Mouse (Mus musculus) frontal cortex, postnatal 14 days (tissue): ENCODE results near the gene Fbxo34.

ENCODE experiments used
- DNase-seq, 2 experiments: peaks; one replicate each; pipeline ENCODE4 v3.0.0; 2022; ENCODE audit warnings: low spot score in 2 of 2

The Fbxo34 gene

DNA sequence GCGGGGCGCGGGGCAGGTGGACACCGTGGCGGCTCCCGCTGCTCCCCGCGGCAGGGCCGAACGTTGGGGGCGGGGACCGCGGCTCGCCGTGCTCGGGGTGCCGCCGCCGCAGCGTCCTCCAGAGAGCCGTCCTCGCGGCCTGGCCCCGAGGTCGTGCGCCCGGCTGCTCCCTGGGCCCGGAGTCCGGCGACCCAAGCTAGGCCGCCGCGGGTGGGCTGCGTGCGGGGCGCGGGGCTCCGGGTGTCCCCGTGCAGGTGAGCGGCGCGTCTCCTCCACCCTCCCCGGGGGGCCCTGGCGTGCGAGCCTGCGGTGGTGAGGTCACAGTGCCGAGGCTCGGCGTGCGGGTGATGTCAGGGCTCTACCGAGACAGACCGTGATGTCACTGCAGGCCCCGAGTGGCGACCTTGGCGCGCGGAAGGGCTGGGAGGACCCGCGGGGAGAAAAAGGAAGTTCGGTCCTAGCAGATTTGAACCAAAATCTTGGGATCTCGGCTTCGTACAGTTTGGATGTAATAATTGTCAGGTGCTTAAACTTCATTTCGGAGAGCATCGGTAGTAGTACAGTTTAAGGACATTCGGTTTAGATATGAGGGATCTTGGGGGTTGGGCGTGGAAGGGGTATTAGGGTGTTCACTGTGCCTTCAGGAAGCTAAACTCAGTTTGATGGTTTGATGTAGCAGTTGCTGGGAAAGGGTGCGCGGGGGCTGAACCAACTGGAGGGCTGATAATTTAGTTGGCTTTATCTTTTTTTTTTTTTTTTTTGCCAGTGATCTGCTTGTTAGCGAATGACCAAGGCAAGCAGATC, 22.7 kb downstream of the Fbxo34 start:
- peak; percentile 45 to 52 for DNase-seq

DNA sequence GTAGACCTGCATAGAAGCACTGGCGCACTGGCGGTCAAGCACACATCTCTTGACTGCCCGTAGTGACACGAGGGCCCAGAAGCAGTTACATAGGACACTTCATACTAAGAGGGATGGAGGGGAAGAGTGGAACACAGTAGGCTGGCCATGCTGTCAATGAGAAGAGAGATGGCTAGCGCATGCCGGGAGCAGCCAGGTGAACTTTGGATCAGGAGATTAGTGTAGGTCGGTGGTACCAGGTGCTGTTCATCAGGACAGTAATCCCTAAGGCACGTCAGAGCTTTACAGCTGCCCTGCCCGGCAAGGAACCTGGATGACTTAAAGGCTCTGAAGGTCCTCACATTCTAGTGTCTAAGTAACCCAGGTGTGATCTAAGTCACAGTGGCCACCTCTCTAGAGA, 23.7 kb downstream of the Fbxo34 start:
- no peak for DNase-seq

DNA sequence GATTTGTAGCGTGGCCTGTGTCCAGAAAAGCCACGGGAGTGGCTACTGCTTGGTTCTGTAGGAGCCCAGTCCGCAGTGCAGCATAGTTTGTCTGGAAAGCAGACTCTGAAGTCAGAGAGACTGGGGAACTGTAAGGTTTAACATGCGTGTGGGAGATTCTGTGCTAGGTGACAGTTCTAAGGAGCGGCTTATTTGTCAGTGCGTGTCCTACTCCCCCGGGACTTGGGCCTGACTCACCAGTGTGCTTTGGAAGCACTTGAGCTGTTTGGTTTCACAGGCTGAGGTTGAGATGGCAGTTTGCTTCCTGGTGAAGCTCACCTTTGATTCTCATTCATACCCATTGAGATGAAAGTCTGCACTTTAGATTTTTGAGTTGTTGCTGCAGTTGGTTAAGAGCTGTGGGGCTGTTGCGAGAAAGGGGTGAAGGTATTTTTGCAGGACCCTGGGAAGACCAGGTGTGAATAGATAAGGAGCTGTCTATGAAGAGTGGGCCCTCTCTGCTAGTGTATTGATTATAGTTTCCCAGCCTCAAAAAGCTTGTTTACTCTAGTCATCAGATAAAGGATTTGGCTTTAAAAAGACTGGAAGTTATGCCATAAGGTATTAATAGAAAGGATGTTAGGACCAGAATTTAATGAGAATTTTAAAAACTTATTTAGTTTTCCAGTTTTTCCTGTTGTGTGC, 24.5 kb downstream of the Fbxo34 start:
- peak in 1 of 2 experiments; percentile 14 for DNase-seq

DNA sequence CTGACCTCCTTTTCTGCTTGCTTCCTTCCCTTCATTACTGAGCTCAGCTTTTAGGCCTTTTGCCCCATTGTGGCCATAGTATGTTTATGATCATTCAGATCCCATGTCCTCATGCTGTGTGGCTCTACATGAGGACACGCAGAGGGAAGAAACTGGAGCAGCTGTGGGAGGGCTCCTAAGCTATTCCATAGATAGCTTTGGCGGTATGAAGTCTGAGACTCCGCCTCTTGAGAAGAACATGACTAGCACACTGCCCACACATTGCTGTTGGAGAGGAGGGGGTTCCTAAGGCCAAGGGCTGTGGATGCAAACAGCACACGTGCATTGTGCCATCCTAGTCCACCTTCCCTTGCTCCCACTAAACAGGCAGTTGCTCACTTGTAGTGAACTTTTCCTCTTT, 26.0 kb downstream of the Fbxo34 start:
- no peak for DNase-seq

DNA sequence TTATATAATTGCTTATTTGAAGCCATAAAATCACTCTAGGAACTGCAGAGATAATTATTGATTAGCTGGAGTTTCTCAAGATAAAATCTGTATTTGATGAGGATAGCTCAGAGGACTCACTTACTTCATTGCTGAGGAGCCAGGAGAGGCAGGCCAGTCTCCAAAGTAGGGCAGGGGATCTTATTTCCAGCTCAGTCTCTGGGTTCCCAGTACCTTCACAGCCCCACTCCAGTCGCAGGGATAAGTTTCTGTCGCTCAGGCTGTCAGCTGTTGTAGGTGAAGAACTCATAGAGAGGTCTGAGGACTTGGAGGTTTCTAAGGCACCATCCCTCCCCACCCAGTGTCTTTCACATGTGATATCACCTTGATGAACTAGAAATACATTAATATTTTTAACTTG, 27.5 kb downstream of the Fbxo34 start:
- no peak for DNase-seq

DNA sequence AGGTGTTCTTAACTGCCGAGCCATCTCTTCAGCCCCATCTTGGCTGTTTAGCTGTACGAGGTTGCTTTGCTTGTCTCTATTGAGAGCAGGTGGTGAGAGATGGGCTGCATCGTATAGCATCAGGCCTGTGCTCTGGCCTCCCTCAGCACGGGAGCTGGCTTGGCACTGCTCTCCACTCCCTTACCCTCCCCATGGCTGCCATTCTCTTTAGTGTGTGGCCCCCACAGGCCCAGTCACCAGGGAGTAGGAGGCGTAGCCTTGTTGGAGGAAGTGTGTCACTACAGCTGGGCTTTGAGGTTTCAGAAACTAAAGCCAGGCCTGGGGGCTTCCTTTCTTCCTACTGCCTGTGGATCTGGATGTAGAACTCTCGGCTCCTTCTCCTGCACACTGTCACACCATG, 32.0 kb downstream of the Fbxo34 start:
- no peak for DNase-seq

DNA sequence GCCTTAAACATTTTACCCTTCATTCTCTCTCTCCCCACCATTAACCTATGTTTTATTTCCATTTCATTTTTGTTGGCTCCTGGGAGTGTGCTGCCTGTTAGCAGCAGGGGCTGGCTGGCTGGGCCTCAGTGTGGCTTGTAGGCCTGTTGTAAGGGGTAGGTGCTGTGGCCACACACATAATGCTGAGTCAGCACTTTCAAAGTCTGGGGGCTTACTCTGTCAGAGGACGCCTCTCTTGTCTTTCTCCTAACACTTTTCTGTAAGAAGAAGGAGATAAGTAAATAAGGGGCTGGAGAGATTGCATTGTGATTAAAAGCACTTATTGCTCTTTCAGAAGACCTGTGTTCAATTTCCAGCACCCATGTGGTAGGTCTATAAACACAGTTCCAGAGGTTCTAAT, 32.9 kb downstream of the Fbxo34 start:
- DNase-seq = no peak

DNA sequence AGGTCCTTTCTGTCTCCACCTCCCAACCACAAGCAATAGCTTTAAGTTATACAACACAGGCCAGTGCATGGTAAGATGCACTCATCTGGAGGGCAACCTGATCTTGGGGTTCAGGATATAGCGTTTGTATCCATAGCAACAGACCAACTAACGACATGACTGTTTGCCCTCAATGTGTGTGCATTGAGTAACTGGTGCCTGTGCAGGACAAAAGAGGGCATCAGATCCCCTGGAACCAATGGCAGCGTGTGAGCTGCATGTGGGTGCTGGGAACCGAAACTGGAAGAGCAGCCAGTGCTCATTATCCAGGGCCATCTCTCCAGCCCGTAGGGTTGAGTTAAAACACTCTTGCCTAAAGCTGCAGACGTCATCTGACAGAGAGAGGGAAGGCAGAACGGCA, 38.5 kb downstream of the Fbxo34 start:
- no peak for DNase-seq

DNA sequence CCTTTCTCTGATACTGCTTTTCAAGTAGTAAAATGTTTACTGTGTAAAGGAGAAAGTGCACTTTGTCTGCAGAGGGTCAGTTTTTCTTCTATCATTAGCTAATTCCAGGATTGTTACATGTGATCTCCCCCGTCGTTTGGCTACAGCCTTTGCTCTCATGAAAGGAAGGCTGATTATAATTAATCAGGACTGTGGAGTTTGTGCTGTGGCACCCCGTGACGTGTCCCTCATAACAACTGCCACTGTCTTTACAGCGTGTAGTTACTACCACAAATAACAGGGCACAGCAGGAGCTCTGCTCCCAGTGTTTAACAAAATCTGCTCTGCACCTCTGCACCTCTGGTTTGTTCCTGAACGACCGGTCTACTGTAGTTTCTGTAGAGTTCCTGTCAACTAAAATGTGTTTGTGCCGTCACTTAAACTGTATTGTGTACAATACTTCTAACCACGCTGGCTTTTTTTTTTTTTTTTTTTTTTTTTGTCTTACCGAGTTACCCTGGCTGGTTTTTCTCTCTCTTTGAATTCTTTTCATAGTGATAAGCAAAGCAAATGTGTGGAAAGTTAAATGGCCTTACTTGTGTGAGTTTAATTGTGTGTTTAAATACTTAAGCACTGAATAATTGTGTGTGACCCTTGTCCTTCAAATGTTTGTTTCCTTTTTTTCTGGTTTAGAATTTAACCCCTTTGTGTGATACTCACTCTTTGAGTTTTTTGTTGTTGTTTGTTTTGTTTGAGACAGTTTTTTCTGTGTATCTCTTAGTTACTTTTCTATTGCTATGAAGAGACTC, 39.3 kb downstream of the Fbxo34 start:
- DNase-seq = no peak

DNA sequence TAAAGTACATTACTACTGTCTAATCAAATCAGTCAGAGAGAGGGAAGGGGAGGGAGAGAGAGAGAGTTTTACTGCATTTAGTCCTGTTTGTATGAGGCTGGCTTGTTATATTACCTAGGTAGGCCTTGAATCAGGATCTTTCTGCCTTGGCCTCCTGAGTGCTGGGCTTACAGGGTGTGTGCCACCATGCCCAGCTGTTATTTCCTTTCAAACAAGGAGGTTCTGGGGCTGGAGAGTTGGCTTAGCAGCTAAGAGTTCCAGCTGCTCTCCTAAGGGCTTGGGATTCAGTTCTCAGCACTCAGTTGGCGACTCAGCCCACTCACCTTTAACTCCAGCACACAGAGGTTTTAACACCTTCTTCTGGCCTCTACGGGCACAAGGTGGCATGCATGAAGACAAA, 40.5 kb downstream of the Fbxo34 start:
- no peak for DNase-seq

DNA sequence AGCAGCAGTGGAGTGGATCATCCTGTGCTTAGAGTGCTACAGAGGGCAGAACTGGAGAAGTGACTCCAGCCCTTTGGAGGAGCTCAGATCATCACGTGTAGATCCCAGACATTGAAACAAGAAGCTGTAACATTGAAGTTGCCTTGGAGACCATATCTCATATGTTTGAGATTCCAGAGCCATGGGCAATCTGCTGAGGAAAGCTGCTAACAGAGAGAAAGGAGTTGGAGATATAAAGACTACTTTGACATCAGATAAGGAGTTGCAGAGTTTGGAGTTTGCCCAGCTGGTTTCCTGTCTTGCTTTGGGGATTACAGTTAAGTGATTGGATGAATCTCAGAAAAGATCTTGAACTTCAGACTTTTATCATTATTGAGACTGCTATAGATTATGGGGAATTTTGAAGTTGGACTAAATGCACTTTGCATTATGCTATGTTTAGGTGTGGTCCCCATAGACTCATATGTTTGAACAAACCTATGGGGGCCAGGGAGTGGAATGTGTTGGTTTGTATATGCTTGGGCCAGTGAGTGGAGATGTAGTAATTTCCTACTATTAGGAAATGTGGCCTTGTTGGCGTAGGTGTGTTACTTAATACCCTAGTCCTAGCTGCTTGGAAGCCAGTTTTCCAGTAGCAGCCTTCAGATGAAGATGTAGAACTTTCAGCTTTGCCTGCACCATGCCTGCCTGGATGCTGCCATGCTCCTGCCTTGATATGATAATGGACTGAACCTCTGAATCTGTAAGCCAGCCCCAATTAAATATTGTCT, 43.6 kb downstream of the Fbxo34 start:
- DNase-seq = no peak

DNA sequence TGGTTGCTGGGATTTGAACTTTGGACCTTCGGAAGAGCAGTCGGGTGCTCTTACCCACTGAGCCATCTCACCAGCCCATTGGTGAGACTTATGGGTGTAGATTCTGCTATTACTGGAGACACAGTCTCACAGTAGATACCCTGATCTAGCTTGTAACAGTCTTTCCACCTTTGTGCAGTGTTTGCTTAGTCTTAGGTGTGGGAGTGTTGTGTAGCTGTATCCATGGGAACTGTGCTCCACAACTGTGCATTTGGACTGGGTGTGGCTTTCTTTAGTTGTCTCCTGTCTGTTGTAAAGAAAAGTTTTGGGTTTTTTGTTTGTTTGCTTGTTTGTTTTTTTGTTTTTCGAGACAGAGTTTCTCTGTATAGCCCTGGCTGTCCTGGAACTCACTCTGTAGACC, 45.7 kb downstream of the Fbxo34 start:
- DNase-seq = no peak

DNA sequence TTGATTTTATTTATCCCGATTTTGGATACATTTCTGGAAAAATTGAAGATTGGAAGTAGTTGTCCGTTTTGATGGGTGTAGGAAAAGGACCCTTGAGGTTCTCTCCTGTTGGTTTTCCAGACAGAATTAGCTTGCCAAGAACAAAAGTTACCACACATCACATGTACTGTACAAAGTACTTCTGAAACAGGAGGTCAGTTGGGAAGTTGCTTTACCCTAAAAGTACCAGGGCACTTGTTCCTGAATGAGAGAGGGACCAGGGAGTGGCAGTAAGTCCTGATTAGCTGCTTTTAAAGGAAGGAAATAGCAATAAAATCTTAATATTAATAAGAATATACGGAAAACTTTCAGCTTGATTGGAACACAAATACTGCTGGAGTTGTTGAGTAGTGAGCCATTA, 46.9 kb downstream of the Fbxo34 start:
- no peak for DNase-seq

DNA sequence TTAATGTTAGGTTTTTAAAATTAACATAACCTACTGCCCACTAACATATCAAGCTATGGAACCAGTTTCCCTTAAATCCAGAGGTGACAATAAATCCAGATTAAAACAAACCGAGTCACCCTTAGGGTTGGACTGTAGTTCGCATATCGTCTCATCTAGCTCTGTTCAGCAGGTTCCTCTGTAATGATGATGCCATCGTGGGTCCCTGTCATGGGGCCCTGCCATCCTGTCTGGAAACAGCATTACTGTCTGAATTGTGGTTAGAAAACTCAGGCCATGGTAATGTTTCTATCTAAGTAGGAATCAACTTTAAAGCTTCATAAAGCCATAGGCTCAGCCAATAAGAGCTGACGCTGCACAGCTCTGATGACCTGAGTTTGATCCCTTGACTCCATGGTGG, 48.4 kb downstream of the Fbxo34 start:
- DNase-seq = no peak

DNA sequence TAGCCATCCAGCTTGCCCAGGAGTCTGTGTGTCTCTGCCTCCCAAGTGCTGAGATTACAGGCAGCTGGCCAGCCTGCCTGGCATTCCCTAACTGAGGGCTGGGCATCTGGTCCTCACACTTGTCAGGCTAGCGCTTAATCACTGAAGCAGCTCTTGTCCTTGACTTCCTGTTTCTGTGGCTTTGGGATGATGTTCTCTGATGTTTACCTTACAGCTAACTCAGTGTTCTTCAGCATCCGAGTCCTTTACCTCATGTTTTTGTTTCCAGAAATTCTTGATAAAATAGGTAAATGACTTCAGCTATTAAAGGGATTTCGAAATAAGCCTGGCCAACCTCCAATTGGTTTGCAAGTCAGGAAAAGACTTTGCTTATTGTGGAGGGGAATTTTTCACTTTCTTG, 53.8 kb downstream of the Fbxo34 start:
- DNase-seq = no peak

DNA sequence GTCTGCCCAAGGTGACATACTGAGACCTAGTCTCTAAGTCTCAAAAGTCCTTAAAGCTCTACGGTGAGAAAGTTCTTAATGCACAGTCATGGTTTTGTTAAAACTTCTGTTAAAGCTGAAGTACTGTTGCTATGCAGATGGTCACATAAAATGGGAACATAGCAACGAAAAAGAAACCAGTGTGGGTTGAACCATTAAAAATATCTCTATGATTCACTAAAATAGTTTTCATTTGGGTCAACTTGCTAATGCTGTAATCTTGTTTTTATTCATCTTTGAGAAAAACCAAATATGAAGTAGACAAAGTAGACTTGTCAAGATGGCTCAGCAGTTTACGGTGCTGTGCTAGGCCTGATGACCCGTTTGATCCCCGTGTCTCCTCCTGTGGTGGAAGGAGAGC, 56.5 kb downstream of the Fbxo34 start:
- no peak for DNase-seq

DNA sequence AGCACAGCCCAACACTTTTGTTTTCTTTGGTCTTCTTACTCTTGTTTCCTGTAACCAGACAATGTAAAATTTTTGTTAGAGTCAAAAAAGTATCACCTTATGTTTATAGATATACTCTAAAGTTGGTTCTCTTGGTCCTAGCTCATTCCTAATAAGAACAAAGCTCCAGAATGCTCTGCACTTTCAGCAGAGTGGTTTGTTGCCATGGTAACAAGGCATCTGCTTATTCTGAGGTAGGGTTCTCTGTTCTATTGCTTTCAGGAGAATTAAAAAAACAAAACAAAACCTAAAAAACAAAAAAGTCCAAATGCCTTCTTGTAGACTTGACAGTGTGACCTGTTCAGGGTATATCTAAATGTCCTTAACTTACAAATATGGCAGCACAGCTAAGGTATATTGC, 57.8 kb downstream of the Fbxo34 start:
- DNase-seq = no peak

DNA sequence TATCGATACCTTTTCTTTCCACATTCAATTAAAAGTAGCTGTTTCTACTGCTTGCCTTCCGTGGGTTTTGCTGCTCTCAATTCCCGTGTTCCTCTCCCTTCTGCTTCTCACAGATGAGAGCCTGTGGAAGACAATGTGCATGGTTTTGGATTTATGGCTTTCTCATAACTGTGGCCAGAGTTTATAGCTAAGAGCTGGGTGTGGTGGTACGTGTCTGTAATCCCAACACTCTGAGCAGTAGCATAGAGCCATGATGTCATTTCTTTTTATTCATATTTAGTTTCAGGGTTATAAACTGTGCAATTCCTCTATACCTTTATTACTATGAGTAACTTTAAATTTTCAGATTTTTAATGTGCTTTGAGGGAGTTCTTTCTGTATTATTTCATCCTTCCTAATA, 60.0 kb downstream of the Fbxo34 start:
- no peak for DNase-seq

DNA sequence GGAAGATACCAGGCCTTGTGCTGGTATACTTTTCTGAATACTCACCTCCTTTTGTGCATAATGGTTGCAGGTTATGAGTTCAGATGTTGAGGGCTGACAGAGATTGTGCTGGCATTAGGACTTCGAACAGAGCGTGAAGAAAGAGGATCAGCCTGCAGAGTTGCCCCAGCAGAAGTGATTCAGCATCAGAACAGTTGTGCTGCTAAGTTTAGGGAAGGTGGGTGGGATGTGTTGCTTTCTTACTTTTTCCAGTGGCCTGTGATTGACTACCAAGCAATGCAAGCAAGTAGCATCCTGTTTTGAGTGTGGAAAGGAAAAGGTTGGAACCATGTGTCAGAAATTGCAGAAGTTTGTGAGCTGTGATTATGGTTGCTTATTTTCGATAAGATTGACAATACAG, 63.4 kb downstream of the Fbxo34 start:
- no peak for DNase-seq

DNA sequence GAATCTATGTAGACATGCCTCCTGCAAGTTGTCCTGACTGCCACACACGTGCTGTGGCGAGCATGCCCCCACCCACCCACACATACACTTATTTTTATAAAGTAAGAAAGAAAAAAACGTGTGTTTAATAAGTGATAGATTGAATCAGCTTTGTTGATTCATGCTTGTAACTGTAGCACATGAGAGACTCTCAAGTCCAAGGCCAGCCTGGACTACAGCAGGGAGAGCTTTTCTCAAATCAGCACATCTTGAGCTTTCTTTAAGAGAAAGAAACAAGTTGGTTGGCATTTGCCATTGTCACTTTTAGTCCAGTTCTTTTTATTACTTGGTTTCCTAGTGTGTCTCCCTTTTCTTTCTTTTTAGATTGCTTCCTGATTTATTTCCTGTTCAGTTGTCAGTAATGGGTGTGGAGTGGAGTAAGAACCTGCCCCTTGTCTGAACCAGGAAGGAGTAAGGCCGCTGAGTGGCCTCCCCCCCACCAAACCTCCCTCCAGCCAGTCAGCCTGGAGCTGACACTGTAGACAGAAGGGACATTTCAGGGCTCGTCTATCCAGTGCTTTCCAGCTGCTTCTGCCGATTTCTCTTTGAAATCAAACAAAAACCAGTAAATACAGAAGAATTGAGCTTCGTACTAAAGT, 64.7 kb downstream of the Fbxo34 start:
- DNase-seq = no peak

DNA sequence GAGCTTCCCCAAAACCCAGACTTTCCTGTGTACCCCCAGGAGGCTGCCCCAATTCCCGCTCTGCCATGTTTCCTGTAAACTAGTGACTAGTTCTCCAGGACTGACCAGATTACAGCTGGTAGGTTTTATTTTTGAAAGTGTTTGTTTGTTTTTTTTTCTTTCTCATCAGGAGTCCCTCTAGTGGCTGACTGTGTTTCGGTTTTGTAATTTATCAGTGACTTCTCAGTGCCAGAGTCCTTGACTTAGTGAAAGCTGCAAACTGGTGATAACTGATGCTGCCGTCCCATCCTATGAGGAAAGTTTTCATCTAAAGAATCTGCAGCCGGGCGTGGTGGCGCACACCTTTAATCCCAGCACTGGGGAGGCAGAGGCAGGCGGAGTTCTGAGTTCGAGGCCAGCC, 65.4 kb downstream of the Fbxo34 start:
- DNase-seq = no peak

DNA sequence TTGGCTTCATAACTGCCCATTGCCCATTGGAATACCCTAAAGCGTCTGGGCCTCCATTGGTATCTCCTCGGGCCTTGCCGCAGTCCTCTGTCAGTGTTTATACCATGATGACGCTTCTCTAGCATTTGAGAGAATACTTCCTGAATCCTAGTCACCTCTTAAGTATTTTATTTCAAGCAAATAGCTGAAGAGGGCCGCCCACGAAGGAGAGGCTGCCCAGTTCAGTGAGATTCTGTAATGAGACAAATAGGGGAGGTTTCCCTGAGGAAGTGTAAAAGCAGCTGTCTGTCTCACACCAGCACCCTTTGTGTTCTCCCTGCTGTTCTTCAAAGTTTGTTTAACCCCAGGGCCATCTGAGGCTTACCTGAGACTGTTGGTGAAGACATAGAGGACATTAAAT, 66.5 kb downstream of the Fbxo34 start:
- no peak for DNase-seq
